Mouse (Mus musculus): ENCODE measurements at regions not wholly inside any gene's neighbourhood (a gene's known extent, or its start where the extent isn't known, plus 50 kb on each side); places are given as distances from the start of the nearest gene placed in this dataset.

- TF ChIP-seq CTCF (IDR thresholded peaks at IDR 0.05; ENCODE audit: borderline replicate concordance, extremely low read depth, insufficient read depth, insufficient read length) (no peak), POLR2A (IDR thresholded peaks at IDR 0.05; ENCODE audit: borderline replicate concordance, extremely low read depth, insufficient read depth, insufficient read length, poor library complexity, severe bottlenecking) (no peak)
Observed at GRCm38 (mm10) chr12:12993894-12994714, 52.4 kb upstream of the Mycn start.
